Mouse (Mus musculus): Measurements from ENCODE around the gene Vmn1r79. TPM values are rescaled to one million over a fixed set of nuclear protein-coding genes. Genes with fewer than 3 reads are reported as not detected.

Gene Vmn1r79
- not detected in 2 replicates for polyA plus RNA-seq (2012; ENCODE audit: low replicate concordance)

DNA sequence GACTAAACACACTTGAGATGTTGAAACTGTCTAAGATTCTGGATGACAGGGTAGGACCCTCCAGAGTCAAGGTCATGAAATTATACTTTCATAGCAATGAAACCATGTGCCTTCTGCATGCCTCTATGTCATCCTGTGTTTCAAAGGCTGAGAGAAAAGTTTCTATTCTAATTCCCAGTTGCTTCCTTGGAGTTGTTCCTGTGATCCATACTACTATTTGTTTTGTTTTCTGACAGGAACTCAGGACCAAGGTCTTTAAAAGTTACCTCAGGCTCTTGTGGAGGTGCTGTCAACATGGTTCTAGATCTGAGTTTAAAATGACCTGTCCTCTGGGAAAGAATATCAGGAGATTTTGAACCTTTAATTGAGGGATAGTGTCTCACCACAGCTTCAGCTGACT, at the start of gene Vmn1r79:
Vmn1r79 (plus strand) TSS at position 301 of the 400 bp plus-strand sequence.

DNA sequence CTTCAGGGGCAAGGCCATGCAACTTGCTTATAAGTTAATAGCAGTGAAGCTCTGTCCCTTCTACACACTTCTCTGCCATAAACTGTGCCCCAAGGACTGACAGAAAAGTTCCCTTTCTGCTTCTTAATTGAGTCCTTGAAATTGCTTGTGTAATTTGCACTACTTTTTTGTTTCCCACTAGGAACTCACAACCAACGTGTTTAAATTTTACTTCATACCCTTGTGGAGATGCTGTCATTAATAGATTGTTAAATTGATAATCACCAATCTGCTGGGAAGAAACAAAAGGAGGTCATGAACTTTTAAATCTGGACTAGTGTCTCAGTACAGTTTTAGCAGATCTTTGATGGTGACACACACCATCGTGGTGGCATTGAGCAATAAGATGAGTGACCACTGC, 21.1 kb upstream of the Vmn1r79 start, which contains the start of gene Vmn1r78:
Vmn1r78 (plus strand) TSS at position 301 of the 400 bp plus-strand sequence.

GRCm38 (mm10) chr7:12188986-12189385, 17.9 kb downstream of the Vmn1r79 start, which contains the start of gene Vmn1r80:
Vmn1r80 (plus strand) TSS chr7:12189286.

Other genes starting within 250 kb of the Vmn1r79 start
- not detected in 2 replicates for gene Vmn1r76, start 233.1 kb upstream of the Vmn1r79 start, polyA plus RNA-seq (2012; ENCODE audit: low replicate concordance)
- gene Vmn1r77, start 134.5 kb upstream of the Vmn1r79 start, polyA plus RNA-seq (2012; ENCODE audit: low replicate concordance), result 0.20 TPM in 1 of 2 replicates, not detected in the other
- gene Vmn1r78, start 21.0 kb upstream of the Vmn1r79 start, polyA plus RNA-seq (2012; ENCODE audit: low replicate concordance), result not detected in 2 replicates
- not detected in 2 replicates for gene Vmn1r80, start 18.0 kb downstream of the Vmn1r79 start, polyA plus RNA-seq (2012; ENCODE audit: low replicate concordance)
- gene Vmn1r81, start 97.0 kb downstream of the Vmn1r79 start, polyA plus RNA-seq (2012; ENCODE audit: low replicate concordance), result 0.07 TPM in 1 of 2 replicates, not detected in the other
- gene Vmn1r82, start 129.2 kb downstream of the Vmn1r79 start, polyA plus RNA-seq (2012; ENCODE audit: low replicate concordance), result 0.05 TPM in 1 of 2 replicates, not detected in the other
- not detected in 2 replicates for gene Vmn1r83, start 158.2 kb downstream of the Vmn1r79 start, polyA plus RNA-seq (2012; ENCODE audit: low replicate concordance)
- gene Vmn1r84, start 198.0 kb downstream of the Vmn1r79 start, polyA plus RNA-seq (2012; ENCODE audit: low replicate concordance), result not detected in 2 replicates

All from leukemia stem cell, adult 10-12 weeks (primary cell).